Mouse (Mus musculus): ENCODE data around the gene Stra8. TPM values are rescaled to one million over a fixed set of nuclear protein-coding genes. Genes with fewer than 3 reads are reported as not detected.

Gene Stra8
- polyA plus RNA-seq, 1 experiment from 2014 or later: not detected

DNA sequence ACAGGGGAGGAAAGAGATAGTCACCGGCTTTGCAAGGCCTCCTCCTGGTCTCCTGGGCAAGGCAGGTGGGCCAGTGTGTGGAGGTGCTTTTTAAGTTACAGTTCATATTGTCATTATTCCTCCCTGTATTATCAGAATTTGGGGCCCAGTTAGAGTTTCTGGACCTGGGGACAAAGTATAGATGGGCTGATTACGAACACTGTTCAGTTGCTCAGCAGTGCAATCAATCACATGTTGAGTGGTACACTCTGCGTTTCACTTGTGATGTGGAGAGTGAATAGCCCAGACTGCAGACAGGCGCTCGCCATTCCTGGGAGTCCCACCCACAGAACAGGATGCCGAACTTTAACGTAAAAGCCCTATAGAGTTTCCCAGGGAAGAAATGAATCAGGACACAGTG is 35.2 kb upstream of the Stra8 start:
- H3K9me3 ChIP-seq: no peaks in the 10 kb centered on the region
- no peak overlapping the region for H3K9ac ChIP-seq
- no peak overlapping the region for H3K4me3 ChIP-seq (replicated peaks)
- no peak overlapping the region for H3K4me2 ChIP-seq (replicated peaks)
- ATAC-seq: peak; percentile 81
- no peaks in the 10 kb centered on the region for H3K27me3 ChIP-seq (replicated peaks)
- H3K4me1 ChIP-seq (replicated peaks): 0 out of 2 replicates have a peak, but pooled peaks cover 2% of the 10 kb centered on the region
- 68% methylated on average over 7 of the region's 7 CpGs for WGBS
- H3K36me3 ChIP-seq: peaks cover 12% of the 10 kb centered on the region
- H3K27ac ChIP-seq: peak overlapping the region; percentile 72

DNA sequence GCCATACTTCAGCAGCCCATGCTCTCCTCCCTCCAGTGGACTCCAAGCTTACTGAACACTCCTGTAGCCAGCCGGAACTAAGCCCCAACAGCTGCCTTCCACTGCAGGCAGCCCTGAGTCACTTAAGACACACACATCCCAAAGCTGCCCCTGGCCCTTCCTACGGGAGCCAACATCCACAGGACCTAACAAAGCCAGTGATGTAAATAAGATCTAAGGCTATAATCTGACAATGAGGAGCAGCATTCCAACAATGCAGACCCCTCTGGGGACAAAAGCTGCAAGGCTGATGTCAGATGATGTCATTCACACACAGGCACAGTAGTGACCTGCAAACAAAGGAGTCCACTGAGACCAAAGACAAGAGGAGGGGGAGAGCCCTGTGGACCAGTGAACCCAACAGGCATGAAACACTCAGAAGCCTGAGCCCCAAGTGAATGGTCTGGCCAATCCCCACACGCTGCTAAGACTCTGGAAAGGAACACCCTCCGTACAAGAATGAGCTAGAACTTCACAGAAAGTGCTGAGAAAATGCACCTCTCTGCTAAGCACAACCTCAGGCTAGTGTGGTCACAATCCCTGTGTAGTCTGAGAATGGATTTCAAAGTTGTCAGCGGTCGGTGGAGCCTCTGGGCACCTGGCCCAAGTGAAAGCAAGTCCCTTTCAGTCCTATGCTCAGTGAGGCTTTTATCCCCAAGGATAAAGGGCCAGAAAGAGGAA is 32.7 kb upstream of the Stra8 start:
- H3K4me1 ChIP-seq (replicated peaks): 0 out of 2 replicates have a peak, but pooled peaks cover 2% of the 10 kb centered on the region
- H3K4me2 ChIP-seq (replicated peaks): no peak overlapping the region
- H3K9ac ChIP-seq: no peak overlapping the region
- no peak overlapping the region for H3K27ac ChIP-seq
- WGBS: 80% methylated on average over 6 of the region's 6 CpGs
- peaks cover 6% of the 10 kb centered on the region for H3K36me3 ChIP-seq
- H3K9me3 ChIP-seq: no peaks in the 10 kb centered on the region
- no peak for ATAC-seq
- H3K4me3 ChIP-seq (replicated peaks): no peak overlapping the region
- H3K27me3 ChIP-seq (replicated peaks): no peaks in the 10 kb centered on the region

DNA sequence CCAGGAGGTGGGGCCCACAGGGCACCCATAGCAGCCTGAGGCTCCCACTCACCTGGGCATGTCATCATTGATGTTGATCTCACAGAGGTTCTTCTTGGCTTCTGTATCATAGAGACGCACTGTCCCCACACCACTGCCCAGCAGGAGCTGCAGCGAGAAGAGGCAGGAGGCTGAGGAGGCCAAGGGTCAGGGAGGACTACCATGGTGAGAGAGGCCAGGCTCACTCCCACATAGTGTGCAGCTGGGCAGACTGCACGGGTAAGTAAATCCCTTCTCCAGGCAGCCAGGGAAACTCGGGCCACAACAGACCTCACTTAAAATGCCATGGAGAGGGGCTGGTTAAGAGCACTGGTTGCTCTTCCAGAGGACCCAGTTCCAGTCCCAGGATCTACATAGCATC is 30.8 kb upstream of the Stra8 start:
- WGBS: 64% methylated on average over 4 of the region's 4 CpGs
- Histone ChIP-seq H3K4me1 (replicated peaks) (0 out of 2 replicates have a peak, but pooled peaks cover 2% of the 10 kb centered on the region), H3K9ac (no peak overlapping the region), H3K4me3 (replicated peaks) (no peak overlapping the region), H3K36me3 (peaks cover 8% of the 10 kb centered on the region), H3K4me2 (replicated peaks) (no peak overlapping the region), H3K9me3 (no peaks in the 10 kb centered on the region), H3K27ac (no peak overlapping the region), H3K27me3 (replicated peaks) (no peaks in the 10 kb centered on the region)
- no peak for ATAC-seq

DNA sequence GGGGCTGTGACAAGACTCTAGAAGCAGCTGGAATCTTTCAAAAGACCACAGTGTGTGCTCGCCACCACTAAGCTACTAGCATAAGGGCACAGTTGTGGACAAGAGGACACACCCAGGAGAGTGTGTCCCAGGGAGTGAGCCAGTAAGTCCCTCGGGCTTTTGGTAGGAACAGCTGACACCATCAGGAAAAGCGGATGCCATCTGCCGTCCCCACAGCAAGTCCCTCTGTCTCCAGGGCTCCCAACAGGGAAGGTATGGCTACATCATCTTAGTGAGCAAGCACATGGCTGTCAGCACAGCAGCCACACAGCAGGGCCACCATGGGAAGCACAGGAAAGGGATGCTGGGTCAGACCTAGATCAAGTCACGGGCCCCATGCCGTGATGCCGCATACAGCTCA is 24.4 kb upstream of the Stra8 start:
- Histone ChIP-seq H3K9me3 (no peaks in the 10 kb centered on the region), H3K4me2 (replicated peaks) (no peak overlapping the region), H3K4me1 (replicated peaks) (no peaks in the 10 kb centered on the region), H3K36me3 (peaks cover 6% of the 10 kb centered on the region; the same call in 1 of the 2 replicates), H3K27ac (no peak overlapping the region), H3K27me3 (replicated peaks) (no peaks in the 10 kb centered on the region), H3K4me3 (replicated peaks) (no peak overlapping the region), H3K9ac (no peak overlapping the region)
- 86% methylated on average over 7 of the region's 7 CpGs for WGBS
- no peak for ATAC-seq

DNA sequence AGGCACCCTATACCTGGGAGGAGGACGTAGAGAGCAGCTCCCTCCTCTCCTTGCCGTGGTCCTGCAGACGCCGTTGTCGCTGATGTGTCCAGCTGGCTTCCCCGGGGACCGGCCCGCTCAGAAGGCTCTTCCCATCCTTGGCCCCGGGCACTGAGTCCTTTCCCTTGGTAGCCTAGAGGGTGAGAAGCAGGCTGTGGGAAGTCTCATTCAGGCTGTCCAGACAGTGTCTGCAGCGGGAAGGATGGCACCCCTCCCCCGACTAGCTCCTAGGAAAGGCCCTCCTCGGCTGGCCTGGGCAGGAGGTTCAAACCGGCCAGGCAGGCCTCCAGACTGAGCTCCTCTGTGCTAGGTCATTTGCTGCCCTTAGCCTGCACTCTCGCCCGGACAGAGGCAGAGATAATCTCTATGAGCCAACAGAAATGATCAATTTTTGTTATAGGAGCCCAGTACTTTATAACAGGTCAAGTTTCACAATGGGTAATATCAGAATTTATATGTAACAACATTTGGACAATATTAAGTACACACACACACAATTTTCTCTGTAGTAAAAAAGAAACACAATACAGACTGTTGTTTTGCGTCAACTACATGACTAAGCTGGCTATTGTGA is 23.7 kb upstream of the Stra8 start:
- H3K36me3 ChIP-seq: peaks cover 6% of the 10 kb centered on the region; the same call in 1 of the 2 replicates
- no peaks in the 10 kb centered on the region for H3K4me1 ChIP-seq (replicated peaks)
- no peaks in the 10 kb centered on the region for H3K27me3 ChIP-seq (replicated peaks)
- H3K27ac ChIP-seq: no peak overlapping the region
- no peak overlapping the region for H3K4me2 ChIP-seq (replicated peaks)
- no peak for ATAC-seq
- H3K4me3 ChIP-seq (replicated peaks): no peak overlapping the region
- 58% methylated on average over 16 of the region's 16 CpGs for WGBS
- H3K9ac ChIP-seq: no peak overlapping the region
- no peaks in the 10 kb centered on the region for H3K9me3 ChIP-seq

DNA sequence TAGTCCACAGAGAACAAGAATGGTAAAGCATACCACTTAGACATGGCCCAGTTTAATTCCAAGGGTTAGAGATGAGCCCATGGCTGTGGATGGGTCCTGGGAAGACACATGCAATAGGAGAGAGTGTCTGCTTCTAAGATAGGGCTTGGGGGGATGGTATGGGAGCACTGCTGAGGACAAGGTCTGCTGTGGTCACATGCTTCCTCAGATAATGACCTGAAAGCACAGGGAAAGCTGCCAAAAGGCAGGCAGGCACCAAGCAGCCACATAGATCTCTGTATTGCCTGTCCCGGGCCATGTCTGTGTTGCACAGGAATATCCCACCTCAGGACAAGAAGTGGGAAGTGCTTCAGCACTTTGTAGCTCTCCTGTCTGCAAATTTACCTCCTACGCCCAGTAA is 20.8 kb upstream of the Stra8 start:
- H3K27ac ChIP-seq: no peak overlapping the region
- H3K9ac ChIP-seq: no peak overlapping the region
- H3K4me1 ChIP-seq (replicated peaks): 0 out of 2 replicates have a peak, but pooled peaks cover 2% of the 10 kb centered on the region
- H3K27me3 ChIP-seq (replicated peaks): no peaks in the 10 kb centered on the region
- no peak overlapping the region for H3K4me2 ChIP-seq (replicated peaks)
- WGBS: 75% methylated on average over 2 of the region's 2 CpGs
- ATAC-seq: 0 out of 2 replicates have a peak, but pooled peaks have one; percentile 28
- H3K36me3 ChIP-seq: peaks cover 3% of the 10 kb centered on the region; the same call in 1 of the 2 replicates
- H3K9me3 ChIP-seq: no peaks in the 10 kb centered on the region
- no peak overlapping the region for H3K4me3 ChIP-seq (replicated peaks)

DNA sequence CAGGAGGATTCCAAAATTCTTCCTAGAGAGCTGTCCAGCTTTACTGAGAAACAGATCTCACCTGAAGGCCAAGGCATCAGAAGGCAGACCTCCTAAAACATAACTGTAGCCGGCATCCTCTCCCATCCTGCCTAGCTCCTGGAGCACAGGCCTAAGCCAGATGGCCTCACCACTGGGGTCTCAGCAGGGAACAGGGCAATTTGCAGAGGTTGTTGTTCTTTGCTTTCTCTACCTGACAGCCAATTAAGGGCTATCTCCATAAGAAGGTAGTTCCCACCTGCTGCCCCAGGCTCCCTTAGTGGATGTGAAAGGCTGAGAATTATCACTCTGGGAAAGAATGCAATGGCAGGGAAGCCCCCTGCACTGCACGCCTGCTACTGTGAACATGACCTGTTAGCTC is 19.0 kb upstream of the Stra8 start:
- peaks cover 7% of the 10 kb centered on the region for H3K36me3 ChIP-seq
- no peak for ATAC-seq
- H3K4me2 ChIP-seq (replicated peaks): no peak overlapping the region
- H3K4me1 ChIP-seq (replicated peaks): 0 out of 2 replicates have a peak, but pooled peaks cover 2% of the 10 kb centered on the region
- H3K9me3 ChIP-seq: no peaks in the 10 kb centered on the region
- no peak overlapping the region for H3K27ac ChIP-seq
- H3K27me3 ChIP-seq (replicated peaks): no peaks in the 10 kb centered on the region
- no peak overlapping the region for H3K9ac ChIP-seq
- 76% methylated on average over 2 of the region's 2 CpGs for WGBS
- H3K4me3 ChIP-seq (replicated peaks): no peak overlapping the region

DNA sequence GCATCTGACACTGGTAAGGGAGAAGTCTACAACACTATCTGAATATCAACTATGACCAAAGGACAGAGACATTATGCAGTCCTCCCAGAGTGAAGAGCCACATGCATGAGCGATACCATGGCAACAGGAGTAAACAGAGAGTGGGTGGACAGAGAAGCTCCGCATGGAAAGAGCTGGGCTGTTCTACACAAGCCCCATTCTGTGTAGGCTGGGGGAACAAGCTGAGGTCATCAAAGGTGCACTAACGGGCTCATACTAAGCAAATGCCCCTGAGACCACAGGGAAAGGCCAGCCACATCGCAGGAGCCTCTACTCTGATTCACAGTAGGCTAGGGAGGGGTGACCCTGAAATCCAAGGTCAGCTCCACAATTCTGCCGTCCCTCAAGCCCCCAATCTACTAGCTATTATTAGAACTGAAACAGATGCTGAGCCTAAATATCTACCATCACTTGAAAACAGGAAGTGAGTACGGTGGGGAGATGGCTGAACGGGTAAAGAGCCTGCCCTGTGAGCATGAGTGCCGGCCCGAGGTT is 18.0 kb upstream of the Stra8 start:
- 0 out of 2 replicates have a peak, but pooled peaks have one; percentile 31 for ATAC-seq
- H3K27me3 ChIP-seq (replicated peaks): no peaks in the 10 kb centered on the region
- 0 out of 2 replicates have a peak, but pooled peaks cover 2% of the 10 kb centered on the region for H3K4me1 ChIP-seq (replicated peaks)
- no peak overlapping the region for H3K9ac ChIP-seq
- H3K27ac ChIP-seq: no peak overlapping the region
- 56% methylated on average over 9 of the region's 9 CpGs for WGBS
- no peak overlapping the region for H3K4me3 ChIP-seq (replicated peaks)
- H3K9me3 ChIP-seq: no peaks in the 10 kb centered on the region
- peaks cover 7% of the 10 kb centered on the region; the same call in 1 of the 2 replicates for H3K36me3 ChIP-seq
- no peak overlapping the region for H3K4me2 ChIP-seq (replicated peaks)

DNA sequence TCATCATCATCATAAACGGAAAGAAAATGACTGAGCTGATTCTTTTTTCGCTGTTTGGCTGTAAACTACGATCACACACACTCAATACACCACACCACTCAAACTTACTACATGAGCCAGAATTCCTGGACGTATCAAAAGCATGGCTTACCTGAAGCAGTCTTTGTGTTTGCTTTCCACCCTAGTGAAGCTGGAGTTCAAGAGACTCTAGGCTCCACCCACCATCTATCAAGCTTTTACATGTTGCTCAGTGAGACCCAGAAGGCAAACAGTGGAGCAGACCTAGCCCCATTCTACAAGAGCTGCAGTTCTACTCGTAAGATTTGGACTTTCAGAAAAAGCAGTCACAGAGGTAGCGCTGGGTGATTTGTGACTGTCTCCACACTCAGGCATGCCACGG is 17.4 kb upstream of the Stra8 start:
- Histone ChIP-seq H3K9me3 (no peaks in the 10 kb centered on the region), H3K27me3 (replicated peaks) (no peaks in the 10 kb centered on the region), H3K4me2 (replicated peaks) (no peak overlapping the region), H3K4me3 (replicated peaks) (no peak overlapping the region), H3K36me3 (peaks cover 7% of the 10 kb centered on the region; the same call in 1 of the 2 replicates), H3K4me1 (replicated peaks) (0 out of 2 replicates have a peak, but pooled peaks cover 2% of the 10 kb centered on the region), H3K9ac (no peak overlapping the region), H3K27ac (no peak overlapping the region)
- WGBS: 76% methylated on average over 7 of the region's 7 CpGs
- no peak for ATAC-seq

DNA sequence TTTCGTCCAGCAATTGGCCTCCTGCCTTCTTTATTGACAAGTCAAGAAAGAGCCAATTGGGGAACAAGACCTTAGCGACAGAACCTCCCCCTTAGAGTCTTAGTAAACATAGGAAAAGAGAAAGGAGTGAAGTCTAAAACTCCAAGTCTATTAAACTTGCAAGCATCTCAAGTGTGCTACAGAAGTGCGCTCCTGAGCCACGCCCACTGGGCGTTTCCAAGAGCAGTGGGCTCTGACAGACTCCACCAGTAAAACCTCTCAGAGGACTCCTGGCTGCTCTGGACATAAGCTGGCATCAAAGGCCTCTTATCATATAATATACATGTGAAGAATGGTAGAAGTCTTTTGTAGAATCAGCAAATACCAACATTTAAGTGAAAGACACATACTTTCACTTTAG is 16.5 kb upstream of the Stra8 start:
- H3K9me3 ChIP-seq: no peaks in the 10 kb centered on the region
- ATAC-seq: no peak
- no peak overlapping the region for H3K9ac ChIP-seq
- H3K36me3 ChIP-seq: peaks cover 7% of the 10 kb centered on the region; the same call in 1 of the 2 replicates
- 0 out of 2 replicates have a peak, but pooled peaks cover 2% of the 10 kb centered on the region for H3K4me1 ChIP-seq (replicated peaks)
- 72% methylated on average over 5 of the region's 5 CpGs for WGBS
- H3K4me2 ChIP-seq (replicated peaks): no peak overlapping the region
- no peaks in the 10 kb centered on the region for H3K27me3 ChIP-seq (replicated peaks)
- no peak overlapping the region for H3K27ac ChIP-seq
- H3K4me3 ChIP-seq (replicated peaks): no peak overlapping the region

DNA sequence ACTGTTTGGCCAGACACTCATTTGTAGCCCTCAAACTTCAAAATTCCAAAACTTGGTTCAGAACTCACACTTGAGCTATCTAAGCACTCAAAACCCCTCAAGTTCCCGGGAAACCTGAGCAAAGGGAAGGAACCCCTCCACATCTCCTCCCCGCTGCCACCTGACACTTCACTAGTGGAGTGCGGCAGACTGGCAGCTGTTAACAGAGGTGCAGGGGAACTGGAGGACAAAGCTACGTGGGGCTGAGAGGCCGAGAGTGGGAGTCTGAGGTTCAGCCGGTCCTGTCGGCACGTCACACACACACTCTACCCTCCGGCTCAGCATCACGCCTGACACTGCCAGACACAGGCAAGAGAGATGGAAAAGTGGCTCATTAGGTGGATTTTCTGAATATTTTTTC is 16.1 kb upstream of the Stra8 start:
- Histone ChIP-seq H3K27ac (no peak overlapping the region), H3K4me2 (replicated peaks) (no peak overlapping the region)
- no peak for ATAC-seq

DNA sequence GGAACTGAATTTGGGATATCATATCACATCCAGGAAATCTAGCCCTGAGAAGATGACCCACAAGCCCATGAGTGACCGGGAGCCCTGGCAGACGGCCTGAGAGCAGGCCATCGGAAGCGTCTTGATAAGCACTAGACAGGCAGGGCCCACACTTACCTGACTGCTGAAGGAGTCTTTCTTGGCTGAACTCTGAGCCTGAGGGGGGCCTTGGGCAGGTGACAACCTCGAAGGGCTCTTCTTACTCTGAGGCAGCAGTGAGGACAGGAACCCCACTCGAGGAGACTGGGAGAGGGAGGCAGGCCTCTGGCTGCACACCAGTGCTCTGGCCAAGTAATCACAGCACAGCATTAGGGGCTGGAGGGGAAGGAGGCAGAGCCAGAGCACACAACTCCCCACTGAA is 15.6 kb upstream of the Stra8 start:
- H3K9me3 ChIP-seq: no peaks in the 10 kb centered on the region
- H3K27me3 ChIP-seq (replicated peaks): no peaks in the 10 kb centered on the region
- no peak overlapping the region for H3K9ac ChIP-seq
- 0 out of 2 replicates have a peak, but pooled peaks cover 2% of the 10 kb centered on the region for H3K4me1 ChIP-seq (replicated peaks)
- peaks cover 7% of the 10 kb centered on the region; the same call in 1 of the 2 replicates for H3K36me3 ChIP-seq
- no peak overlapping the region for H3K4me2 ChIP-seq (replicated peaks)
- 84% methylated on average over 6 of the region's 6 CpGs for WGBS
- H3K4me3 ChIP-seq (replicated peaks): no peak overlapping the region
- ATAC-seq: no peak
- no peak overlapping the region for H3K27ac ChIP-seq

More for the DNA sequence above, 16.1 kb upstream of the Stra8 start:
- Histone ChIP-seq H3K9me3 (no peaks in the 10 kb centered on the region), H3K27me3 (replicated peaks) (no peaks in the 10 kb centered on the region), H3K4me3 (replicated peaks) (no peak overlapping the region), H3K9ac (no peak overlapping the region), H3K36me3 (peaks cover 7% of the 10 kb centered on the region; the same call in 1 of the 2 replicates), H3K4me1 (replicated peaks) (0 out of 2 replicates have a peak, but pooled peaks cover 2% of the 10 kb centered on the region)
- 84% methylated on average over 10 of the region's 10 CpGs for WGBS

Measured in intestine, embryonic 15.5 days (tissue).